Mouse (Mus musculus) hindbrain, embryonic 10.5 days (tissue): ENCODE measurements around the gene Ssr3. TPM values are rescaled to one million over a fixed set of nuclear protein-coding genes. Genes with fewer than 3 reads are reported as not detected.

Source experiments
- DNase-seq: peaks from one replicate; pipeline ENCODE4 v3.0.0-alpha.2; 2017; ENCODE audit warnings: low spot score
- H3K27ac ChIP-seq: fragments of 300-500 bp; sonication (generic); 2 replicates; pipeline ENCODE4 v1.5.1; 2016; ENCODE audit warnings: mild to moderate bottlenecking, moderate library complexity
- H3K27me3 ChIP-seq: fragments of 300-500 bp; sonication (generic); 2 replicates; pipeline ENCODE4 v1.6.1; 2016; ENCODE audit warnings: mild to moderate bottlenecking; ENCODE audit not compliant: poor library complexity, insufficient read depth, severe bottlenecking
- H3K36me3 ChIP-seq: fragments of 300-500 bp; sonication (generic); 2 replicates; pipeline ENCODE4 v1.6.1; 2016; ENCODE audit warnings: mild to moderate bottlenecking, moderate library complexity
- H3K4me1 ChIP-seq: fragments of 300-500 bp; sonication (generic); replicated peaks from 2 replicates; pipeline ENCODE4 v1.6.1; 2016; ENCODE audit warnings: mild to moderate bottlenecking
- H3K4me3 ChIP-seq: fragments of 300-500 bp; sonication (generic); 2 replicates; pipeline ENCODE4 v1.5.1; 2016; ENCODE audit warnings: mild to moderate bottlenecking, moderate library complexity
- H3K9me3 ChIP-seq: fragments of 300-500 bp; sonication (generic); 2 replicates; pipeline ENCODE4 v1.6.1; 2016; ENCODE audit warnings: mild to moderate bottlenecking, moderate library complexity
- WGBS: fragments of 180-500 bp; shearing (Covaris S2); methylation state at CpG from one replicate; pipeline ENCODE4 v1.1.7; 2016; 5-methylcytosine and 5-hydroxymethylcytosine counted together
- polyA plus RNA-seq: library from polyadenylated mRNA; unstranded; fragments of >200 nt; fragmentation: Nextera tagmentation; extraction: Ambion mirVana; gene quantifications from 2 replicates; pipeline ENCODE4 v1.2.1, GENCODE M21; 2016

The Ssr3 gene
- polyA plus RNA-seq, result 180 and 231 TPM in 2 replicates

- Histone ChIP-seq H3K36me3 (peaks cover 31% of the 10 kb centered on the region), H3K27me3 (no peaks in the 10 kb centered on the region), H3K4me1 (peaks cover 14% of the 10 kb centered on the region), H3K4me3 (peak within 1 kb of the TSS; percentile 90), H3K27ac (peak within 1 kb of the TSS; percentile 95), H3K9me3 (no peaks in the 10 kb centered on the region)
- 0% methylated on average over 36 of the region's 36 CpGs for WGBS
- peak; percentile 97 for DNase-seq
Observed at GRCm38 (mm10) chr3:65392421-65392817, at the start of gene Ssr3. Gene Ssr3, minus strand, starts transcription at chr3:65392623.

GRCm38 (mm10) chr3:65441586-65442111, 49.2 kb upstream of the Ssr3 start:
- no peaks in the 10 kb centered on the region for H3K27me3 ChIP-seq
- WGBS, result 61% methylated on average over 8 of the region's 8 CpGs
- H3K9me3 ChIP-seq, result no peaks in the 10 kb centered on the region
- H3K4me3 ChIP-seq, result no peak overlapping the region
- peak; percentile 20 for DNase-seq
- H3K36me3 ChIP-seq, result no peaks in the 10 kb centered on the region
- H3K27ac ChIP-seq, result peak overlapping the region; percentile 14; the same call in 1 of the 2 replicates
- peaks cover 21% of the 10 kb centered on the region for H3K4me1 ChIP-seq

GRCm38 (mm10) chr3:65438511-65439228, 46.2 kb upstream of the Ssr3 start:
- H3K27ac ChIP-seq, result no peak overlapping the region
- H3K9me3 ChIP-seq, result no peaks in the 10 kb centered on the region; the same call in 1 of the 2 replicates
- 84% methylated on average over 7 of the region's 7 CpGs for WGBS
- H3K27me3 ChIP-seq, result no peaks in the 10 kb centered on the region
- peaks cover 21% of the 10 kb centered on the region for H3K4me1 ChIP-seq
- no peak for DNase-seq
- no peak overlapping the region for H3K4me3 ChIP-seq
- no peaks in the 10 kb centered on the region for H3K36me3 ChIP-seq

- 86% methylated on average over 2 of the region's 2 CpGs for WGBS
- Histone ChIP-seq H3K4me3 (no peak overlapping the region), H3K36me3 (no peaks in the 10 kb centered on the region), H3K27me3 (no peaks in the 10 kb centered on the region), H3K4me1 (0 out of 2 replicates have a peak, but pooled peaks cover 5% of the 10 kb centered on the region), H3K27ac (no peak overlapping the region), H3K9me3 (no peaks in the 10 kb centered on the region; the same call in 1 of the 2 replicates)
- DNase-seq, result no peak
Observed at GRCm38 (mm10) chr3:65435812-65436211, 43.4 kb upstream of the Ssr3 start.

- Histone ChIP-seq H3K4me3 (no peak overlapping the region), H3K4me1 (no peaks in the 10 kb centered on the region), H3K9me3 (no peaks in the 10 kb centered on the region; the same call in 1 of the 2 replicates), H3K27me3 (no peaks in the 10 kb centered on the region), H3K27ac (no peak overlapping the region), H3K36me3 (no peaks in the 10 kb centered on the region)
- DNase-seq, result no peak
- WGBS, result 91% methylated on average over 11 of the region's 11 CpGs
Observed at GRCm38 (mm10) chr3:65435101-65435571, 42.7 kb upstream of the Ssr3 start.

- no peaks in the 10 kb centered on the region for H3K27me3 ChIP-seq
- no peaks in the 10 kb centered on the region for H3K4me1 ChIP-seq
- no peaks in the 10 kb centered on the region; the same call in 1 of the 2 replicates for H3K9me3 ChIP-seq
- H3K27ac ChIP-seq, result no peak overlapping the region
- WGBS, result 93% methylated on average over 5 of the region's 5 CpGs
- no peak overlapping the region for H3K4me3 ChIP-seq
- no peaks in the 10 kb centered on the region for H3K36me3 ChIP-seq
- no peak for DNase-seq
Observed at GRCm38 (mm10) chr3:65432236-65432635, 39.8 kb upstream of the Ssr3 start.

GRCm38 (mm10) chr3:65419706-65420105, 27.3 kb upstream of the Ssr3 start:
- Histone ChIP-seq H3K9me3 (no peaks in the 10 kb centered on the region), H3K4me1 (no peaks in the 10 kb centered on the region; the same call in 1 of the 2 replicates), H3K27me3 (no peaks in the 10 kb centered on the region), H3K36me3 (no peaks in the 10 kb centered on the region), H3K4me3 (no peak overlapping the region), H3K27ac (no peak overlapping the region)
- WGBS, result 88% methylated on average over 3 of the region's 3 CpGs
- DNase-seq, result no peak

GRCm38 (mm10) chr3:65417913-65418594, 25.6 kb upstream of the Ssr3 start:
- H3K4me1 ChIP-seq, result no peaks in the 10 kb centered on the region; the same call in 1 of the 2 replicates

GRCm38 (mm10) chr3:65416571-65416970, 24.1 kb upstream of the Ssr3 start:
- Histone ChIP-seq H3K9me3 (no peaks in the 10 kb centered on the region), H3K4me3 (no peak overlapping the region), H3K27me3 (no peaks in the 10 kb centered on the region), H3K27ac (no peak overlapping the region), H3K4me1 (no peaks in the 10 kb centered on the region; the same call in 1 of the 2 replicates), H3K36me3 (no peaks in the 10 kb centered on the region)
- DNase-seq, result no peak

More at GRCm38 (mm10) chr3:65417913-65418594, 25.6 kb upstream of the Ssr3 start:
- WGBS, result 59% methylated on average over 5 of the region's 5 CpGs
- no peaks in the 10 kb centered on the region for H3K36me3 ChIP-seq
- no peak for DNase-seq
- no peak overlapping the region for H3K27ac ChIP-seq
- H3K27me3 ChIP-seq, result no peaks in the 10 kb centered on the region
- H3K9me3 ChIP-seq, result no peaks in the 10 kb centered on the region
- H3K4me3 ChIP-seq, result no peak overlapping the region

GRCm38 (mm10) chr3:65407891-65408290, 15.5 kb upstream of the Ssr3 start:
- no peaks in the 10 kb centered on the region for H3K27me3 ChIP-seq
- no peaks in the 10 kb centered on the region for H3K4me1 ChIP-seq
- H3K27ac ChIP-seq, result no peak overlapping the region
- H3K36me3 ChIP-seq, result no peaks in the 10 kb centered on the region
- H3K4me3 ChIP-seq, result no peak overlapping the region
- no peaks in the 10 kb centered on the region for H3K9me3 ChIP-seq
- DNase-seq, result no peak

- Histone ChIP-seq H3K27me3 (no peaks in the 10 kb centered on the region), H3K27ac (no peak overlapping the region), H3K36me3 (no peaks in the 10 kb centered on the region), H3K9me3 (no peaks in the 10 kb centered on the region), H3K4me1 (no peaks in the 10 kb centered on the region), H3K4me3 (no peak overlapping the region)
- no peak for DNase-seq
- WGBS, result 76% methylated on average over 4 of the region's 4 CpGs
Observed at GRCm38 (mm10) chr3:65405781-65406180, 13.4 kb upstream of the Ssr3 start.

- Histone ChIP-seq H3K36me3 (no peaks in the 10 kb centered on the region), H3K4me1 (0 out of 2 replicates have a peak, but pooled peaks cover 2% of the 10 kb centered on the region), H3K9me3 (no peaks in the 10 kb centered on the region), H3K27me3 (no peaks in the 10 kb centered on the region), H3K27ac (no peak overlapping the region), H3K4me3 (no peak overlapping the region)
- WGBS, result 94% methylated on average over 3 of the region's 3 CpGs
- DNase-seq, result no peak
Observed at GRCm38 (mm10) chr3:65397566-65397965, 5.1 kb upstream of the Ssr3 start.
